Mouse (Mus musculus): ENCODE results near the gene Htra3.

The Htra3 gene

GRCm38 (mm10) chr5:35679256-35680155 lies at the start of gene Htra3:
TSS of gene Htra3 (minus strand) at chr5:35679782.
- no peak for DNase-seq (ENCODE audit: extremely low spot score, low read depth, low spot score)

- DNase-seq (ENCODE audit: extremely low spot score, low read depth, low spot score): no peak
Observed at GRCm38 (mm10) chr5:35728957-35729460, 49.4 kb upstream of the Htra3 start.

- DNase-seq (ENCODE audit: extremely low spot score, low read depth, low spot score): no peak
Observed at GRCm38 (mm10) chr5:35728344-35728956, 48.9 kb upstream of the Htra3 start.

- no peak for DNase-seq (ENCODE audit: extremely low spot score, low read depth, low spot score)
Observed at GRCm38 (mm10) chr5:35727447-35727846, 47.9 kb upstream of the Htra3 start.

GRCm38 (mm10) chr5:35725840-35726239 lies 46.3 kb upstream of the Htra3 start:
- no peak for DNase-seq (ENCODE audit: extremely low spot score, low read depth, low spot score)

GRCm38 (mm10) chr5:35723900-35724299 lies 44.3 kb upstream of the Htra3 start:
- no peak for DNase-seq (ENCODE audit: extremely low spot score, low read depth, low spot score)

GRCm38 (mm10) chr5:35722654-35723053 lies 43.1 kb upstream of the Htra3 start:
- no peak for DNase-seq (ENCODE audit: extremely low spot score, low read depth, low spot score)

GRCm38 (mm10) chr5:35721933-35722332 lies 42.4 kb upstream of the Htra3 start:
- no peak for DNase-seq (ENCODE audit: extremely low spot score, low read depth, low spot score)

GRCm38 (mm10) chr5:35719880-35720279 lies 40.3 kb upstream of the Htra3 start:
- DNase-seq (ENCODE audit: extremely low spot score, low read depth, low spot score): no peak

GRCm38 (mm10) chr5:35719343-35719742 lies 39.8 kb upstream of the Htra3 start:
- no peak for DNase-seq (ENCODE audit: extremely low spot score, low read depth, low spot score)

GRCm38 (mm10) chr5:35718817-35719216 lies 39.2 kb upstream of the Htra3 start:
- no peak for DNase-seq (ENCODE audit: extremely low spot score, low read depth, low spot score)

- no peak for DNase-seq (ENCODE audit: extremely low spot score, low read depth, low spot score)
Observed at GRCm38 (mm10) chr5:35717946-35718345, 38.4 kb upstream of the Htra3 start.

- no peak for DNase-seq (ENCODE audit: extremely low spot score, low read depth, low spot score)
Observed at GRCm38 (mm10) chr5:35717455-35717854, 37.9 kb upstream of the Htra3 start.

- DNase-seq (ENCODE audit: extremely low spot score, low read depth, low spot score): peak; percentile 67
Observed at GRCm38 (mm10) chr5:35713649-35714354, 34.2 kb upstream of the Htra3 start.

- DNase-seq (ENCODE audit: extremely low spot score, low read depth, low spot score): no peak
Observed at GRCm38 (mm10) chr5:35712517-35712916, 32.9 kb upstream of the Htra3 start.

GRCm38 (mm10) chr5:35710931-35711330 lies 31.3 kb upstream of the Htra3 start:
- DNase-seq (ENCODE audit: extremely low spot score, low read depth, low spot score): no peak

- no peak for DNase-seq (ENCODE audit: extremely low spot score, low read depth, low spot score)
Observed at GRCm38 (mm10) chr5:35710481-35710880, 30.9 kb upstream of the Htra3 start.

- DNase-seq (ENCODE audit: extremely low spot score, low read depth, low spot score): no peak
Observed at GRCm38 (mm10) chr5:35705411-35705810, 25.8 kb upstream of the Htra3 start.

GRCm38 (mm10) chr5:35703814-35704213 lies 24.2 kb upstream of the Htra3 start:
- no peak for DNase-seq (ENCODE audit: extremely low spot score, low read depth, low spot score)

GRCm38 (mm10) chr5:35703183-35703582 lies 23.6 kb upstream of the Htra3 start:
- DNase-seq (ENCODE audit: extremely low spot score, low read depth, low spot score): no peak

- no peak for DNase-seq (ENCODE audit: extremely low spot score, low read depth, low spot score)
Observed at GRCm38 (mm10) chr5:35702582-35703140, 23.1 kb upstream of the Htra3 start.

All from hindlimb bud, embryonic 11.5 days (tissue).